Mouse (Mus musculus) urinary bladder, postnatal 14 days (tissue): ENCODE data around the gene Olfr1264.

Experiments
- DNase-seq: peaks from one replicate; pipeline ENCODE4 v3.0.0; 2021; ENCODE audit warnings: low spot score

The Olfr1264 gene

GRCm38 (mm10) chr2:90025477-90025876 is at the start of gene Olfr1264:
Gene Olfr1264 (minus strand): TSS chr2:90025577.
- DNase-seq: no peak

GRCm38 (mm10) chr2:90070065-90070464 is 44.7 kb upstream of the Olfr1264 start:
- no peak for DNase-seq

- no peak for DNase-seq
These were observed 38.1 kb upstream of the Olfr1264 start, which contains the start of gene Olfr140 for GRCm38 (mm10) chr2:90063494-90063893. Gene Olfr140 (minus strand): TSS chr2:90063594.

DNA sequence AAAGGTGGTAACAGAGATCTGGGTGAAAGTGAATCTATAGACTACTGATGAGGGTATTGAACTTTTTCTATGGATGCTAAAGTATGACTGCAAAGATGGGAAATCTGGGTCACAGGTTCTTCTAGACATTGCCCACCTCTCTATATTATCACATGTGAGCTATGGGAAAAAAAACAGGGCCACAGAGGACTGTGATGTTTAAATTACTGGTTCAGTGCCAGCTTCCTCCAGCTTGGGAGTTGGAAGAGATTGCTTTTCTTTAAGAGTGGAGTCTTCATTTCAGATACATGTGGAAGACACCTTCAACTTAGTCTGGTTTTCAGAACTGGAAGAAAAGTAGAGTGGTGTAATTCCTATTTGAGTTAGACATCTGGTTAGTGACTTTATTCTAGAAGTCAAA is 9.7 kb upstream of the Olfr1264 start, which contains the start of gene Olfr1265:
TSS of gene Olfr1265 (plus strand) at position 301 of the 400 bp plus-strand sequence.
- no peak for DNase-seq

DNA sequence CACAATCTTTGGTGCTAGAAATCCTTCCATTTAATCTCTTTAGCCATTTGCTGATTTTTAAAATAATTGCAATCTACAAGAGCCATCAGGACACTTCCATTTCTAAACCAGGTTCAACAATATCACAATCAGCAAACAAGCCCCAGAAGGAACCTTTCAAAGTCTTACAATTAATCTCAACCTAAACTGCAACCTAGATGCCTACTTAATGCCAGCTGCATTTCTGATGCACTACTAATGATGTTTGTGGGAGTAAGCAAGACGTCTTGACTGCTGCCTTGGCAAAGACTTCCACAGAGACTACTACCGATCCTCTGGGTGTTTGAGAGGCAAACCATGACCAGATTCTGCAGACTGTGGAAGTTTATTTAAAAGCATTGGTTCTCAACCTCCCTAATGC is 13.5 kb downstream of the Olfr1264 start, which contains the start of gene Olfr1263:
TSS of gene Olfr1263 (plus strand) at position 301 of the 400 bp plus-strand sequence.
- DNase-seq: no peak

GRCm38 (mm10) chr2:89999845-90000244 is 25.5 kb downstream of the Olfr1264 start, which contains the start of gene Olfr1262:
Gene Olfr1262 (plus strand): TSS chr2:90000145.
- no peak for DNase-seq

DNA sequence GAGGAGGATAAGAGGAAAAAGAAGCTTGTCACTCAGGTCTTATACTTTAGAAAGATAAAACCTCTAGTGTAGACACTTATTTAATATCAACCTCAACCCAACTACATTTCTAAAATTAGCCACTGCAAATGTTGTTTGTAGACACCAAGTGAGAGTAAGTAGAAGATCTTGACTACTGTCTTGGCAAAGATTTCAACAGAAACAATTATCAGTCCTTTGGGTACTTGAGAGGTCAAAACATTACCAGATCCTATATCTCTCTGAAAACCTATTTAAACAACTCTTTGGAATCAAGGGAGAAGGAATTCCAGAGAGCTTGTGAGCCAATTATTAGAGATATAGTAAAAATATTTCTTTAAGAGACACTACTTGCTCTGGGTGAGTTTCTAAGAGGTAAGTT is 34.5 kb downstream of the Olfr1264 start, which contains the start of gene Olfr1261:
TSS of gene Olfr1261 (plus strand) at position 301 of the 400 bp plus-strand sequence.
- no peak for DNase-seq

DNA sequence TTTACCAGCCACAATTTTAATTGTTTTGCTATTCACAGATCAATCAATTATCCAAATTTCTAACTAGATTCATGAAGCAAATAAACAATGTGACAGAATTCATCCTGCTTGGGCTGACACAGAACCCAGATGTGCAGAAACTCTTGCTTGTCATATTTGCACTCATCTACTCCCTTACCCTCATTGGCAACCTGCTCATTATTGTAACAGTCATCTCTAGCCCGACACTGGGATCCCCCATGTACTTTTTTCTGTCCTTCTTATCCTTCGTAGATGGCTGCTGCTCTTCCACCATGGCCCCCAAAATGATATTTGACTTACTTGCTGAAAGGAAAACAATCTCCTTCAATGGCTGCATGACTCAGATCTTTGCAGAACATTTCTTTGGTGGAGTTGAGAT is 47.7 kb downstream of the Olfr1264 start:
- no peak for DNase-seq

DNA sequence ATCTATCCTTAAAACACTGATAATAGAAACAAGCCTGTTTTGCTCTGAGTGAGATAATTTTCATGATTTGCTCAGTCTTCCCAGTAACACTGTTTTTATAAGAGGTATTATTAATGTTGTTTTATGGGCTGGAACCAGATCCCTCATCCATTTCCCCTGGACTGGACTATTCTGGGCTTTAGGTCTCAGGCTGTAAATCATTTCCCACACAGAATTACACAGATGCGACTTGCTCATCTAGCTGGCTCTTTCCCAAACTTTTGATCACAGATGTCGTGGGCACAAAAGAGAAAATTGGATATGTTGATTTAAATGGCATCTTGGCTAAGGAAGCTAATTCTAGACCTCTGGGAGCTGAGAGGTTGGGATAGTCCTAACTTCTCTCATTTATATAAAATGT is 51.2 kb downstream of the Olfr1264 start, which contains the start of gene Olfr1260:
TSS of gene Olfr1260 (plus strand) at position 157 of the 400 bp plus-strand sequence.
- no peak for DNase-seq
